Mouse (Mus musculus) G1E (cell line): ENCODE measurements at regions not wholly inside any gene's neighbourhood (a gene's known extent, or its start where the extent isn't known, plus 50 kb on each side); places are given as distances from the start of the nearest gene placed in this dataset.

Source experiments
- ATAC-seq: 2 replicates; pipeline ENCODE4 v1.8.0; 2016; ENCODE audit warnings: mild to moderate bottlenecking; ENCODE audit not compliant: insufficient number of reproducible peaks, poor library complexity, low FRiP score, severe bottlenecking; ENCODE audit errors: extremely low read depth
- DNase-seq: peaks from one replicate; pipeline ENCODE4 v3.0.0; 2012; ENCODE audit warnings: low spot score
- H3K27me3 ChIP-seq: 2 replicates; pipeline ENCODE4 v1.6.1; 2012; ENCODE audit warnings: mild to moderate bottlenecking, low read length, inconsistent platforms; ENCODE audit not compliant: insufficient read depth
- H3K36me3 ChIP-seq: replicated peaks from 2 replicates; pipeline ENCODE3; 2012; ENCODE audit warnings: mild to moderate bottlenecking, inconsistent platforms
- H3K4me1 ChIP-seq: 2 replicates; pipeline ENCODE4 v1.6.1; 2012; ENCODE audit warnings: low read depth, low read length, inconsistent platforms, mixed read lengths; ENCODE audit not compliant: insufficient read depth
- H3K4me3 ChIP-seq: 2 replicates; pipeline ENCODE4 v1.5.1; 2012; ENCODE audit warnings: low read depth, mild to moderate bottlenecking, inconsistent platforms, low read length, moderate library complexity, mixed read lengths
- H3K9me3 ChIP-seq: replicated peaks from 2 replicates; pipeline ENCODE4 v1.6.1; 2012; ENCODE audit warnings: inconsistent platforms
- CTCF ChIP-seq: IDR thresholded peaks from 2 replicates; pipeline ENCODE4 v1.5.1; 2012; ENCODE audit warnings: low read depth, low read length, inconsistent platforms, mixed read lengths
- GATA1 ChIP-seq: IDR thresholded peaks from 2 replicates; pipeline ENCODE4 v1.6.1; 2012; ENCODE audit warnings: borderline replicate concordance, low read length, inconsistent platforms, mixed read lengths
- GATA2 ChIP-seq: IDR thresholded peaks from 2 replicates; pipeline ENCODE4 v1.6.1; 2012; ENCODE audit warnings: low read depth, low read length, inconsistent platforms, borderline replicate concordance
- POLR2AphosphoS5 ChIP-seq: IDR thresholded peaks from 2 replicates; pipeline ENCODE4 v1.6.1; 2012; ENCODE audit warnings: low read depth, low read length, inconsistent platforms; ENCODE audit not compliant: insufficient replicate concordance
- TAL1 ChIP-seq: conservative IDR thresholded peaks from 2 replicates; pipeline ENCODE4 v1.6.1; 2012; ENCODE audit warnings: low read depth, low read length, inconsistent platforms, mixed read lengths

DNA sequence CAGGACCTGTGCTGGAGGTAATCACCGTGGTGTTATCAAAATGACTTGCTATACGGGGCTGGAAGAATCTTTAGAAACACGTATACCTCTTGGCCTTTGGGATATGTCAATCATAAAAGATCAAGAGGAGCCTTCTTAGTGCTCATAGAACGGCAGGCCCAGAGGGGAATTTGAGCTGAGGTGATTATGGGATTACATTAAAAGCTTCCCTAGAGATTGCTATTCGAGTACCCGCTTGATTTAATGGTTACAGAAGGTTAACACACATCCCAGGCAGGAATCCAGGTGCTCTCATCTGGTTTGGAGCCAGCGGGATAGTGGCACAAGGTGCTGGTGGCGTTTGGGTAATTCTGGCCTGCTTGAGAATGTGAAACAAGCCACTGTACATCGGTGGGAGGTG, 241.4 kb downstream of the Drd1 start:
- TF ChIP-seq GATA2 (no peak), GATA1 (no peak), POLR2AphosphoS5 (no peak), CTCF (no peak), TAL1 (no peak)
- ATAC-seq (no peak), DNase-seq (no peak)
- Histone ChIP-seq H3K36me3 (no peaks in the 10 kb centered on the region), H3K27me3 (no peaks in the 10 kb centered on the region), H3K4me1 (no peaks in the 10 kb centered on the region), H3K4me3 (no peak overlapping the region), H3K9me3 (peaks cover 66% of the 10 kb centered on the region)

DNA sequence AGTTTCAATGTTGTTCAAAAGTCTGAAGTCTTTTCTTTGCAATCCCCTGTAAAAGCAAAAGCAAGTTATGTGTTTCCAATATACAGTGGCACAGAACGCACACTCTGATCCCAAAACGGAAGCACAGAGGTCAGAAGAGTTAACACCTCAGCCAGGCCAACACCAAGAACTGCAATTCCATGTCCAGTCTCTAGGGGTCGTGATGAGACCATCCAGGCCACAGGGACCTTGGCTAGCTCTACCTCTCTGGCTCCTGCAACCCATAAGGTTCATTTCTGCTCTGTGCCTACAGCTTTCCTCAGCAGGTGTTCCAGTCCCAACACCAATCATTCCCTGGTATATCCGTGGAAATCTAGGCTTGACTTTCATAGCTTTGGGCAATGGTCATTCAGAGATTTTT, 243.6 kb downstream of the Drd1 start:
- TF ChIP-seq CTCF (no peak), GATA1 (no peak), TAL1 (no peak), GATA2 (no peak), POLR2AphosphoS5 (no peak)
- H3K4me1 ChIP-seq = no peaks in the 10 kb centered on the region
- DNase-seq (no peak), ATAC-seq (no peak)
- H3K27me3 ChIP-seq = no peaks in the 10 kb centered on the region
- peaks cover 70% of the 10 kb centered on the region for H3K9me3 ChIP-seq
- no peaks in the 10 kb centered on the region for H3K36me3 ChIP-seq
- no peak overlapping the region for H3K4me3 ChIP-seq

DNA sequence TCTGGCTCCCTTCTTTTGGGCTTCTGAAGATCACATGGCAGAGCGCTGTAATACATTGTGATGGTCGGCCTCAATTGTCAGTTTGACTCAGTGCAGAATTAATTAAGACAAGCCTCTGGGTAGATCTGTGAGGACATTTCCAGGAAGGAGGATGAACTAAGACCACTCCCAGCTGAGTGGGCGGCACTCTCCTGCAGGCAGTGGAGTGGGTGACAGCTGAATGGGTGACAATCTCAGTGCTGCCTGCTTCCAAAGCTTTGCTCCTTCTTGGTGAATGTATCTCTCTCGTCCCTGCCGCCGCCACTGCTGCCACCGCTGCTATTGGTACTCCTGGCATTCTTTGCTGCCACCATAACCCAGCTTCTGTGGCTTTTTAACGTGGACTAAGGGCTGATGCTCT, 244.4 kb downstream of the Drd1 start:
- no peaks in the 10 kb centered on the region for H3K27me3 ChIP-seq
- no peaks in the 10 kb centered on the region for H3K4me1 ChIP-seq
- ATAC-seq (no peak), DNase-seq (no peak)
- H3K4me3 ChIP-seq = no peak overlapping the region
- no peaks in the 10 kb centered on the region for H3K36me3 ChIP-seq
- peaks cover 69% of the 10 kb centered on the region for H3K9me3 ChIP-seq
- TF ChIP-seq TAL1 (no peak), GATA1 (no peak), CTCF (no peak), POLR2AphosphoS5 (no peak), GATA2 (no peak)

DNA sequence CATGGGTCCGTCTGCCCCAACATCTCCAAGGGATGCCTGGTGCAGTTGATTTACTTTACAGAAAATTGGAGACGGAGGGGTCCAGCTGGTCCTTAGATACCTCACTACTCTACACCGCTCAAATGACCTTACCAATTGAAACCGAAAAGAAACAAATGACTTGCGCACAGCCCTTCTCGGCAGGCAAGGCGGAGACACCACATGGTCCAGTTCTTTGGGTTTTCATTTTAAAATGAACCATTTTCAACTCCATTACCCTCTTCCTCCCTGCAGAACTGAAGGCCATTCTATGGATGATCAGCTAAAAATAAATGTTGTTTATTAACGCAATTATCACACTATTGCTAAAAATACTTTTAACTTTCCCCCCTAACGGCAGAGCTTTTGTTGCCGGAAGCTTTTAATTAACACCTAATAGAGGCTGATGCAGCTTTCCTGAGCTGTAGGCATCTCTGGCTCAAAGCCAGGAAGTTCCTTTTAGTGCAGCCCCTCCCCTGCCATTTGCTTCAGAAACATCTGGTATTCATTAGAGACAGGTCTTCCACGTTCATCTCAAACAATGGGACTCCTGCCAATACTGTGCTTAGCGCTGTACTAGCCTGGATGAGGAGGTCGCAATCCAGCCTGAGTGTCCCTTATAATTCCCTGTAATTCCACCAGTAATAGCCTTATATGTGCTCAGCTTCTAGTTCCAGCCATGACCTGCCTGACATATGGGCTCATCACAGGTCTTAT, 247.5 kb downstream of the Drd1 start:
- H3K9me3 ChIP-seq = peaks cover 65% of the 10 kb centered on the region
- TF ChIP-seq GATA2 = no peak
- TF ChIP-seq CTCF = no peak
- no peak for TF ChIP-seq GATA1
- TF ChIP-seq TAL1 = no peak
- no peak for TF ChIP-seq POLR2AphosphoS5
- no peaks in the 10 kb centered on the region for H3K27me3 ChIP-seq
- no peaks in the 10 kb centered on the region for H3K36me3 ChIP-seq
- no peak for ATAC-seq
- H3K4me1 ChIP-seq = no peaks in the 10 kb centered on the region
- DNase-seq = no peak
- H3K4me3 ChIP-seq = no peak overlapping the region

DNA sequence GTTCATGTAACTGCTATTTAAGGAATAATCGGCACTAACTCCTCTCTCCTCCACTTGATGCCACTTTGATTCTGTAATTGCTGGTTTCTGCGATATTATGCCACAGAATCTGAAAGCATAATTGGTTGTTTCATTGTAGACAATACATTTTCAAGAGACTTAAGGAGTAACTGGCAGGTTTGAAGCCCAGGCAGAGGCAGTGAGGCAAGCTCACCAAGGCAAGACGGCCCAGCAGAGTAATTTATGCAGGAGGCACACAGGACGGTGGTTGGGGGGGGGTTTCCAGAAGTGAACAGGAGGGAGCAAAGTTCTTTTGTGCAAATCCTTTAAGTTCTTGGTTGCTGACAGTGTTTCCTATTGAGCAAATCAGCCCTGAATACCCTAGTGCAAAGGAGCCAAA, 249.6 kb downstream of the Drd1 start:
- no peak for TF ChIP-seq CTCF
- TF ChIP-seq GATA2 = no peak
- TF ChIP-seq GATA1 = no peak
- H3K36me3 ChIP-seq = no peaks in the 10 kb centered on the region
- ATAC-seq (no peak), DNase-seq (no peak)
- H3K27me3 ChIP-seq = no peaks in the 10 kb centered on the region
- no peaks in the 10 kb centered on the region for H3K4me1 ChIP-seq
- H3K9me3 ChIP-seq = peaks cover 67% of the 10 kb centered on the region
- no peak overlapping the region for H3K4me3 ChIP-seq

DNA sequence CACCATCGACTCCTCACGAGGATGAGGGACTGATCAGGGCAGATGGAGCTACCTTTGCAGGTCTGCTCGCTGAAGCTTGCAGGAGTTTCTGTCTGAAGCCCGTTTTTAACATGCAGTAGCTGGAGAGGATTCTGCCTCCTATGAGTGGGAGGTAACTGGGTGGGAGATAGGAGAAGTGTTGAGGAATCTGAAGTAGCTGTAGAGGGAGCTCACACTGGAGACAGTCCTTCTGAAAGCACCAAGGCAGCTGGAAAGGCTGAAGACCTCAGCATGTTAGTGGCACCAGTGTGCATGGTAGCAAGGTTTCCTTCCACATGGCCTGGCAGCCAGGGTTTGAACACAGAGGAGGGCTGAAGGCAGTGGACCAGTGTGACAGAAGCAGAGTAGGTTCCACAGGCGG, 254.5 kb downstream of the Drd1 start:
- Histone ChIP-seq H3K9me3 (peaks cover 64% of the 10 kb centered on the region), H3K27me3 (no peaks in the 10 kb centered on the region), H3K4me3 (no peak overlapping the region), H3K36me3 (no peaks in the 10 kb centered on the region), H3K4me1 (no peaks in the 10 kb centered on the region)
- no peak for TF ChIP-seq GATA2
- no peak for TF ChIP-seq CTCF
- TF ChIP-seq TAL1 = no peak
- TF ChIP-seq POLR2AphosphoS5 = no peak
- no peak for TF ChIP-seq GATA1
- no peak for DNase-seq
- ATAC-seq = no peak
